Mouse (Mus musculus) testis, adult 2 months (tissue): Measurements from ENCODE around the gene Thpo. TPM values are rescaled to one million over a fixed set of nuclear protein-coding genes. Genes with fewer than 3 reads are reported as not detected.

Experiments
- H3K27ac ChIP-seq: fragments of 200-500 bp; 2 replicates; pipeline ENCODE4 v1.5.1; 2012; ENCODE audit warnings: low read depth, low read length; ENCODE audit not compliant: control insufficient read depth, insufficient read depth
- H3K27me3 ChIP-seq: fragments of 200-500 bp; 2 replicates; pipeline ENCODE4 v1.6.1; 2012; ENCODE audit warnings: mild to moderate bottlenecking, low read length, moderate library complexity; ENCODE audit not compliant: control insufficient read depth, insufficient read depth
- H3K36me3 ChIP-seq: fragments of 200-500 bp; 2 replicates; pipeline ENCODE4 v1.6.1; 2012; ENCODE audit warnings: mild to moderate bottlenecking, low read length; ENCODE audit not compliant: control insufficient read depth, insufficient read depth
- H3K4me1 ChIP-seq: fragments of 200-500 bp; 2 replicates; pipeline ENCODE4 v1.6.1; 2012; ENCODE audit warnings: low read length; ENCODE audit not compliant: control insufficient read depth, insufficient read depth
- H3K4me3 ChIP-seq: fragments of 200-500 bp; 2 replicates; pipeline ENCODE4 v1.5.1; 2012; ENCODE audit warnings: low read depth, mild to moderate bottlenecking, low read length, moderate library complexity, mixed read lengths; ENCODE audit not compliant: control insufficient read depth
- CTCF ChIP-seq: fragments of 200-500 bp; IDR thresholded peaks from 2 replicates; pipeline ENCODE4 v1.5.1; 2012; ENCODE audit warnings: low read depth, mild to moderate bottlenecking, inconsistent platforms, low read length, moderate library complexity; ENCODE audit not compliant: control insufficient read depth, insufficient read depth, insufficient replicate concordance
- POLR2A ChIP-seq: fragments of 200-500 bp; IDR thresholded peaks from 2 replicates; pipeline ENCODE4 v1.6.1; 2012; ENCODE audit warnings: low read depth, mild to moderate bottlenecking, inconsistent platforms, low read length, moderate library complexity; ENCODE audit not compliant: control insufficient read depth
- polyA plus RNA-seq: library from polyadenylated mRNA; depleted of rRNA; stranded (reverse); fragments of >200 nt; gene quantifications from 2 replicates; pipeline ENCODE4 v1.2.3, GENCODE M21; 2012

The Thpo gene
- polyA plus RNA-seq, 1 experiment, result 0.22 TPM

DNA sequence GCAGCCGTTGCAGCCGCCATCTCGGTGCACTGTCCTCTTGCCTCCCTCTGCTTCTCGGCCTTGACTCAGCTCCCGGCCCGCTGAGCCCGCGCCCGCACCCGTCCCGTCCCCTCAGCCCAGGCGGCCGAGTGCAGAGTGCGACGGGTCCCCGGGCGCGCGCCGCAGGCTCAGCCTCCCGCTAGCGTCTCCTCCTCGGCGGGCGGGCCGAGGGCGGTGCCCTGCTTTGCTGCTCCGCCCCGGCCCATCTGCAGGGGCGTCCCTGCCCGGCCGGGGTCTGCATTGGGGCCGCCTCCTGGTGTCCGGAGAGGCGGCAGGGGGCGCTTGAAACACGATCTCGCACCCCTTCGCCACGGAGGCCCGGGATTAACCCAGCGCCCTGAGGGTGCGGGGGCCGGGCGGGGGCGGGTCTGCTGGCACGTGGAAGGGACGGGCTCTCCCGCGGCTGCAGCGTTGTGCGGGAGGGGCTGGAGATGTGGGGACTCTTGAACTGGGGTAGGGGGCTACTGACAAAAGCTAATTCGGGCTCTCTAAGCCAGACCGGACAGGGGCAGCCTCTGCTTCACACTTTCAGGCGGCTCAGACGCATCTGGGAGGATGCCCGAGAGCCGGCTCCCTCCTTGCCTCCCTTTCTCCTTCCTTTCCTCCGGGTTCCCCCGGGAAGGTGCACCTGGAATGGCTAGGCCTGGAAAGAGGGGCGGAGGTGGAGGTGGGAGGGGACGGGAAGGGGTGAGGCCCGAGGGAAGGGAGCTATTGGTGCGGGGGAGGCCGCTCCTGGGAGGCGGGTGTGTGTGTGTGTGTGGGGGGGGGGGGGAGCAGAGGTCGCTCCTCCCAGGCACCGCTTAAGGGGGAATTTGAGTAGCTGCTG lies 18.1 kb downstream of the Thpo start:
- Histone ChIP-seq H3K27me3 (no peaks in the 10 kb centered on the region), H3K4me3 (peak overlapping the region; percentile 96), H3K4me1 (peaks cover 11% of the 10 kb centered on the region), H3K36me3 (no peaks in the 10 kb centered on the region), H3K27ac (peak overlapping the region; percentile 53)
- TF ChIP-seq POLR2A (peak; percentile 56), CTCF (no peak)

DNA sequence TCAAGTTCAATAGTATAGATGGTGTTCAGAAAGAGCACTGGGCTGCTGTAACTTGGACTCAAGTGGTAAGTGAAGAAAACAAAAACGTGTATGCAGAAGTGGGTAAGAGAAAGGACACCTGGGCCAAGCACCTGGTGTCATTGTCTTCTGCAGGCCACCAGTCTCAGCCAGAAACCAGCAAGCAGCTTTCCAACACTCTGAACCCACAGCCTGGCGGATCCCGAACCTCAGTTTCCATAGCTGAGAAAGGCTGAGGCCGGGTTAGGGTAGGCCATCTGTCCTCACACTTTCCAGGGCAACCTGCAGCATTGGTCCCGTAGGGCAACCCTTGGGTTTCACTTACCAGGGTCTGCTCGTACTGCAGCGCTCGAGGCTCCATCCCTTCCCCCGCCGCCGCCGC lies 18.7 kb downstream of the Thpo start:
- no peak for TF ChIP-seq POLR2A
- no peak for TF ChIP-seq CTCF
- peaks cover 11% of the 10 kb centered on the region for H3K4me1 ChIP-seq
- no peaks in the 10 kb centered on the region for H3K27me3 ChIP-seq
- peak overlapping the region; percentile 41 for H3K27ac ChIP-seq
- peak overlapping the region; percentile 76 for H3K4me3 ChIP-seq
- no peaks in the 10 kb centered on the region for H3K36me3 ChIP-seq

DNA sequence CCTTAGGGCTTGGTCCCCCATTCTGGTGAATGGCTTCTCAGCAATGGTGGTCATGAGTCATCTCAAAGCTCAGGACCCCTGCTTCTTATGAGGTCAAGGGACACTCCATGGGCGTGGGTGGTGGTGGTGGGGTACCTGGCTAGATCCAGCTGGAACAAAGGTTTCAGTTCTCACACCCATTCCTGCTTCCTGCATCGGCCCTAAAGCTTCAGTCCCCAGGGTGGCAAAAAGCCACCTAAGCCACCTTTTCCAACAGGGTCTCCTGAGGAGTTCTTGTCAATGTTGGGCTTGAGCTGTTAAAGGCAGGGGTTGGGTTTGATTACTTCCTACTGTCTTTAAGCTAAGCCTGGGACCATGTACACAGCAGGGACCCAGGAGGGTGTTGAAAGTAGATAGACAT lies 19.1 kb downstream of the Thpo start:
- TF ChIP-seq POLR2A (no peak), CTCF (no peak)
- Histone ChIP-seq H3K4me1 (peaks cover 11% of the 10 kb centered on the region), H3K27me3 (no peaks in the 10 kb centered on the region), H3K36me3 (no peaks in the 10 kb centered on the region), H3K4me3 (peak overlapping the region; percentile 42), H3K27ac (peak overlapping the region; percentile 41; the same call in 1 of the 2 replicates)

DNA sequence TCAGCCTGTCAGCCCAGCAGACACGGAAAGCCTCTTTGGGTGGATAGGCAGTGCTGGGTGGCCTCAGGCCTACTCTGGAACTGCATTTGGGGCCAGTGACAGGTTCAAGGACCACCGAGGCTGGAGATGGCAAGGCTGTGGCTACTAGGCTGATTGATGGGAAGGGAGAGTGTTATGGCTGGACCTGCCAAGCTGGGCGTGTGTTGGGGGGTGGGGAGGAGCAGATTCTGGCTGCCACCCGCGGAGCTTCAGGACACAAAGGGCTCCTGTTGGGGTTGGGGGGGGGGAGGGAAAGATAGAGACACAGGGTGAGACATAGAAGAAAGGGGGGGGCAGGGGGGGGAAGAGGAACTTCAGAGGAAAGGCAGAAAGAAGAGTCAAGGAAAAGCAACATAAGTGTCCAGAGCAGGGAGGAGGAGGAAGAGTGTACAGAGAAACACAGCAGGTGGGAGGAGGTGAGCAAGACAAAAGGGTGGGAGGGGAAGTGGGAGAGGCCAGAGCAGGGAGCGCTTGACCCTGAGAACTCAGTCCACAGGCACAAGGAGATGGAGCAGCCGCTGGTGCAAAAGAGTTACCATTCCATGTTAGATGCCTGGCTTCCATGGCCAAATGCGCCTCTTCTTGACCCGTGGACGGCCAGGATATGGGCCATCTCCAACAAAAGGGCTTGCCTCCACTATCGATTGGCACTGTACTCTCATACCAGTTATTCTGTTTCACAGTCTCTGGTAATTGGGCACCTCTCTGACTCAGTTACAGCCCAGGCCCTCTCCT lies 19.8 kb downstream of the Thpo start:
- Histone ChIP-seq H3K27ac (no peak overlapping the region), H3K36me3 (no peaks in the 10 kb centered on the region), H3K4me1 (peaks cover 11% of the 10 kb centered on the region), H3K4me3 (peak overlapping the region; percentile 24), H3K27me3 (no peaks in the 10 kb centered on the region)
- TF ChIP-seq CTCF (no peak), POLR2A (no peak)

DNA sequence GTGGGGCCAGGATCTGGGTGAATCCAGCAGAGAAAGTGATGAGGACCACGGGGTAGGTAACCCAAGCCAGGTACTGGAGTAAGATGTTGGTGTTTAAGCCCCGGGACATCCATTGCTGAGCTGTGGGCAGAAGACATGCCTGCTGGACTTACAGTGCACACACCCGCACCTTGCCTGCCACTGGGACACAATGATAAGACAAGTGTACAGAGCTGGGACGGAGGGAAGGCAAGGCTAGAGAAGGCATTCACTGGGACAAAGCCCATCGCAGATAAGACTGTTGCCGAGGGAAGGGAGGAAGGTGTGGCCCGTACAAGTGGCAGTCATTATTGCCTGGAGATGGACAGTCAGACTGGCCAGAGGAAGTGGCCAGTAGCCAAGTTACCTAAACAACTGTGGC lies 21.4 kb downstream of the Thpo start:
- Histone ChIP-seq H3K4me1 (peaks cover 8% of the 10 kb centered on the region), H3K36me3 (no peaks in the 10 kb centered on the region), H3K4me3 (no peak overlapping the region), H3K27me3 (no peaks in the 10 kb centered on the region), H3K27ac (no peak overlapping the region)
- TF ChIP-seq CTCF, result no peak
- TF ChIP-seq POLR2A, result no peak; the same call in 1 of the 2 replicates

DNA sequence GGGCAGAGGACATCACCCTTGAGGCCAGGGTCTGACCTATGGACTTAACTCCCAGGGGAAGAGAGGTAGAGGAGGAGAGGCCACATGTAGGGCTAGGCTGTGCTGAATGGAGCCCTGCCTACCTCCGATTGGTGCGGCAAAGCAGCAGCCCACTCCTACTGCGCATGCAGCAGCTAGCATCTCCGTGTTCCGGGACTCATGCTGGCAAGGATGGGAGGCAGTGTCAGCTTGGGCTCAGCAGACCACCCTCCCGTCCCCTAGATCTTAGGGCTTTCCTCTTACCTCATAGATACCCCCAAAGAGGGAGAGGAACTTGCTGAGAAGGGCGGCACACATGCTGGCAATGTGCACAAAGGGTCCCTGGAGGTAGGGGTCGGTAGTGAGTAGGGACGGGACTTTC lies 22.1 kb downstream of the Thpo start:
- Histone ChIP-seq H3K4me3 (no peak overlapping the region), H3K4me1 (peaks cover 10% of the 10 kb centered on the region), H3K36me3 (no peaks in the 10 kb centered on the region), H3K27ac (no peak overlapping the region), H3K27me3 (no peaks in the 10 kb centered on the region)
- no peak for TF ChIP-seq POLR2A
- TF ChIP-seq CTCF, result no peak

DNA sequence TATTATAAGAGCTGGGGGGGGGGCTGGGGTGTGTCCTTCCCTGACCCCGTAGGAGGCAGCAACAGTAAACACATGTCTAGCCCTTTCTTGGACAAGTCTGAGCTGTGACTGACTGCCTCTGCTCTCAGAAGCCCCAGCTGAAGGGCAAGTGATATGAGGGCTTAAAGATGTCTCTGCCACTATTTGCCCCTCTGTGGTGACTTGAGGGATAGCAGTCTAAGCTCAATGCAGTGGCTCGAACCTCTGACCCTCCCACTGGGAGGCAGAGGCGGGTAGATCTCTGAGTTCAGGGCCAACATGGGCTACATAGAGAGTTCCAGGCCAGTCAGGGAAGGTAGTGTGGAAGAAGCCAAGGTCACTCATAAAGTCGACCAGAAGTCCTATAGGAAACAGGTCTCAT lies 23.5 kb downstream of the Thpo start:
- no peak overlapping the region for H3K4me3 ChIP-seq
- H3K27ac ChIP-seq, result no peak overlapping the region
- H3K27me3 ChIP-seq, result no peaks in the 10 kb centered on the region
- H3K4me1 ChIP-seq, result peaks cover 4% of the 10 kb centered on the region
- H3K36me3 ChIP-seq, result no peaks in the 10 kb centered on the region
- no peak for TF ChIP-seq POLR2A
- no peak for TF ChIP-seq CTCF
